Mouse (Mus musculus) skeletal muscle tissue, adult 2 months (tissue): ENCODE data around the gene Fgf14.
"Not testable (repeated sequence)": the region's sequence is repeated elsewhere in the genome, so short reads cannot be mapped to it uniquely, and the experiment has no call there.

Experiments
- DNase-seq: peaks from one replicate; pipeline ENCODE4 v3.0.0-alpha.2; 2012; ENCODE audit warnings: low read depth, low spot score

The Fgf14 gene

GRCm38 (mm10) chr14:124192815-124193142, 484.1 kb downstream of the Fgf14 start:
- no peak for DNase-seq

DNA sequence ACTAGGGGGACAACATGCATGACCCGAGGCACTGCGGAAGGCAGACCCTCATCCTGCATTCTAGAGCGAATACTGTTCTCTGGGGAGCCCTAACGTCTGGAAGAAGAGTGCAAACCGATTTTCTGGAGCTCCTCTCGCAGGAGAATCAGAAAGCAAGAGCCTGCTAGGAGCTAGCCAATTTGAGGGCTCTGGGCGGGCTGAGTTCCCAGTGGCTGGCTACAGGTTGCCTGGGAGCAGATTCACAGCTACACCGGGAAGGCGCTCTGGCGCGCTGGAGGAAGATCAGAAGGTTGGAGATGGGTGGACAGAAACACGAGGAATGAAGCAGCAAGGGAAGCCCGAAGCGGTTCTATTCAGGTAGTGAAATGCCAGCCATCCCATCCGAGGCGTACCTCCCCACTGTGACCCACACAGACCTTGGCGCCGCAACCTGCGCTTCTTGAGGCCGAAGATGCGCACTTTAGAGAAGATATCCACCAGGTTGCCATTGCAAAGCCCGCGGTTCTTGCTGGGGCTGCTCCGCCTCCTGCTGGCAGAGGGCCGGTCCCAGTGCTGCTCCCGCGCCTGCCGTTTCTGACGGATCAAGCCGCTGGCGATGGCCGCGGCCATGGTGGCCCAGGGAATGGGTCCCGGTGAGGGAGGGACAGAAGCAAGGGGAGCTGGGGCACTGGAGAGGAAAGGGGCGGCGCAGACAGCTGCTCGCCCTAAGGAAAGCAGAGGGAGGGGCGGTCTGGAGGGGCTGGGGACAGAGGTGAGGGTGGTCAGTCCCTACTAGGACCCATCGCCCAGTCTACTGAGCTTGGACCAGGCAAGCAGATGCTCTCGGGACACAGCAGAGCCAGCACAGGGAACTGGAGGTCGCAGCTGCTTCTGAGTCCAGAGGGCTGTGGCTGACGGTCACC, 484.8 kb downstream of the Fgf14 start:
- DNase-seq = no peak

- DNase-seq = no peak
Observed at GRCm38 (mm10) chr14:124180265-124180664, 496.7 kb downstream of the Fgf14 start.

DNA sequence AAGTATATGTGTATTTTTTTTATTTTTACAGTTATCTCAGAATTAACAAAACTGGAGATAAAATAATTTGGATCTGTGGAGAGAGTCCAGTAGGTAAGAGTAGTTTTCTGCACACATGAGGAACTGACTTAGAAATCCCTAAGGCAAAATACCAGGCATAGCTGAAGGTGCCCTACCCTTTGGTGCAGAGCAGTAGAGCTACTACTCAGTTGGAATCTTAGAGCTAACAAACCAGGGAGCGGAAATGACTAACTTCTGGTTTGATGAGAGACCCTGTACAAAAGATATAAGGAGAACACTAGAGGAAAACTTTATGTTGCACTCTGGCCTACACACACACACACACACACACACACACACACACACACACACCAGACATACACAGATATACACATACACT, 502.8 kb downstream of the Fgf14 start:
- DNase-seq = no peak

DNA sequence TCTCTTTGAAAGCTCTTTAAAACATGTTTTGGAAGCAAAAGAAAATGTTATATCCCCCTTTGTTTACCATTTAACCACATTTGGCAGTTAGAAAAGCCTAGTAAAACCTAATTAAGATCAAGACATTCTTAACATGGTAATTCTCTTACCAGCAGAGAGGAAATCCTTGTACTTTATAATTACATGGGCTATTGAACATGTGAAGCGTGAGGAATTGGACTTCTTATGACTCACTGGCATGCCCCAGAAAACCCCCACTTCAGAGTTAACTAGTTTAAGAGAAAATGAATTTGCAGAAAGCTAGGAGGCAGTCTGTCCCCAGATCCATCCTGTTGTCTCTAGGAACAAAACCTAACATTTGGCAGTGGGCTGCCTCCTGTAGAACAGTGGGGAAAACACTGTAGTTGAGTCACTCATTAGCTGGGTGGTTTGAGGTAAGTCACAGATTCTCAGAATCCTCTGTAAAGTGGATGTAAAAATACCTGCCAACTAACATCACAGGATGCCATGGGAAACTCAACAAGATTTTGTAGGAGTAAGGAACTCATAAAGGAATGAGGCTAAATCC, 513.2 kb downstream of the Fgf14 start:
- DNase-seq = no peak

- no peak for DNase-seq
Observed at GRCm38 (mm10) chr14:124147378-124147777, 529.5 kb downstream of the Fgf14 start.

DNA sequence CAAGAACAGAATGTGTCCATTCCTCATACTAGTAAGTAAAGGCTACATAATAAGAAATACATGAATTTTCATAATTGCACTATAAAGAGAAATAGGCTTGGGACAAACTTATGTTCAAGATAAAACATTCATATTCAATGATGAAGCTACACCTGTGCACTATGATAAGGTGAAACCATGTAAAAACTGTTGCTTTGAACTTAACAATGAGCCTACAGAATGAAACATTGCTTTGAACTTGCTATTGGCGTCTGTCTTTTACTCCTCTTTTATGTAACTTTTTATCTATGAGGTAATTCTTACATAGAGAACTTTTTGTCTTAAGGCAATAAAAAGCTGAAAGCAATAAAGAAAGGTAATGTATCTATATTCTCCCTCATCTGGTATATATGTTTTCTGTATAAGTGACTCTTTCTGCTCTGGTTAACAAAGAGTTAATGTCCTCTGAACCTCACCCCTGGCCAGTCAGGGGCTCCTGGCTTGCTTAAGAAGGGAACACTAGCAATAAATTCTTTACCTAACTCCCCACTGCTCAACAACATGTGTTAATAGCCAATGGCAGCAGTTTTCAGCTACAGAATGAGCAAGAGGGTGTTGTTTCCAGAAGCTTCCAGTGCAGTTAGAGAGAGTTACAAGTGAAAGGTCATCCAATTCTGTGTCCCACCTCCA, 569.6 kb downstream of the Fgf14 start:
- no peak for DNase-seq

GRCm38 (mm10) chr14:124083126-124083525, 593.8 kb downstream of the Fgf14 start:
- no peak for DNase-seq

DNA sequence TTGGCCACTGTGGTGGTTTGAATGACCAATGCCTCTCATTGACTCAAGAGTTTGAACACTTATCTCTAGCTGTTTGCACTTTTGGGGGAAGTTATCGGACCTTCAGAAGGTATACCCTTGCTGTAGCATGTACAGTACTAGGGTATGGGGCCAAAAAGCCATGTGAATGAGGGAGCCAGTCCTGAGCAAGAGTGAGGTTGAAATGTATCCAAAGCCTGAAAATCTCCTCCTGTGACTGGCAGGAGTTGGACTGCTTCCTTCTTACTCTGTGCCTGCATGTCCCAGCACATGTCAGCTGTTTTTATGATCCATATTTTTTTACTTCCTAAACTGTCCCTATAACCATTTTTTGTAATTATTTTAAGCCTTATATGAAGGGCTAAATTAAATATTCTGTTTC, 632.9 kb downstream of the Fgf14 start:
- DNase-seq = no peak

DNA sequence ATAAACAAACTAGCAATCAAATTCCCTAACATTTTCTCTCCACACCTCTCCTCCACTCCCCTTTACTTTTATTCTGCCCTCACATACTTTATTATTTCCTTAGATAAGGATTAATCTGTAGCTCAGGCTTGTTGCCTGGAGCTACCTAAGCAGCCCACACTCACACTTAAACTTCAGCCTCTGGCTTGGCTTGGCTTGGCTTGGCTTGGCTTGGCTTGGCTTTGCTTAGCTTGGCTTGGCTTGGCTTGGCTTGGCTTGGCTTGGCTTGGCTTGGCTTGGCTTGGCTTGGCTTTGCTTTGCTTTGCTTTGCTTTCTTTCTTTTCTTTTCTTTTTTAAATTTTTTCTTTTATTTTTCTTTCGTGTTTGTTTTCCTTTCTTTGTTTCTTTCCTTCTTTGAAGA, 636.3 kb downstream of the Fgf14 start:
- DNase-seq = no peak

GRCm38 (mm10) chr14:124037434-124037833, 639.5 kb downstream of the Fgf14 start:
- no peak for DNase-seq

DNA sequence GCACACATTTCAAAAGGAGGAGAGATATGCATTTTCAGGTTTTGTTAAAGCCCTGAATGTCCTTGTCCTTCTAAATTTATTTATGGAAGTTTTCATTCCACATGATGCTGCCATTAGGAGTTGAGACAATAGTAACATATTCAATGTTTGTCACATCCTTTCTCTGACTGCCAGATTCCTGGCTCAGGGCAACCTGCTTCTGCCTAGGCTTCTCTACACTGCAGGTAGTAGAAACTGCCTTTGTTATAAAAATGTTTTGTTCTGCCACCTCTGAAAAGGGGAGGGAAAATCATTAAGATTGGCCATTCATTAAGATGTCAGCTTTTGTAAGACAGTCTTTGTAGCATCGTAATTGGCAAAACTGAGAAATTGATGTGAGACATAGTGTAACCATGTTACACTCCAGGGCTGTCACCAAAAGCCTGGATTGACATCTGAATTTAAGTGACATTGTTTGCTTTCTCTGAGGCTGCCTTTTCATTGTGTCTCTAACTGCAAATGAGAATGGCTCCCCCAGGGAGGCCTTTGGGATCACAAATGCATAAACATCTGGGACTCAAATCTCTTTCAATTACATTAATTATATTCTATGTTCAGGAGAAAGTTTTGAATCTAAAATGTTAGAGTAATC, 640.2 kb downstream of the Fgf14 start:
- no peak for DNase-seq

DNA sequence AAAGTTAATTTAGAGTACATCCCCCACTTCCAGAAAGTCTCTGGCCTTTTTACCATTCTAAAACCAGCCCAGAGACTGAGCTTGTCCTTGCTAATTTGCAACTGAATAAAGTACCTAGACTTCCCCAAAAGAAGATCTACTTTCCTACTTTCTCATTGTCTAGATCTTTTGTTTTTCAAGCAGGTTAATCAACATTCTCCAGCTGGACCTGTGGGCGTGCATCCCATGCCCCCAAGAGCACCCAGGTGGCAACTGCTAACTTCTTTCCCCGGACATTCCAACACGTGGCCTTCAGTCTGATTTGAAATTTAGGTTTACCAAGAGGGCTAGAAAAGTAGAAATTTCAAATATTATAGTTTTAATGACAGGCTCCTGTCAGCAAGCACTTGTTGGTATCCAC, 643.6 kb downstream of the Fgf14 start:
- not testable (repeated sequence) for DNase-seq

DNA sequence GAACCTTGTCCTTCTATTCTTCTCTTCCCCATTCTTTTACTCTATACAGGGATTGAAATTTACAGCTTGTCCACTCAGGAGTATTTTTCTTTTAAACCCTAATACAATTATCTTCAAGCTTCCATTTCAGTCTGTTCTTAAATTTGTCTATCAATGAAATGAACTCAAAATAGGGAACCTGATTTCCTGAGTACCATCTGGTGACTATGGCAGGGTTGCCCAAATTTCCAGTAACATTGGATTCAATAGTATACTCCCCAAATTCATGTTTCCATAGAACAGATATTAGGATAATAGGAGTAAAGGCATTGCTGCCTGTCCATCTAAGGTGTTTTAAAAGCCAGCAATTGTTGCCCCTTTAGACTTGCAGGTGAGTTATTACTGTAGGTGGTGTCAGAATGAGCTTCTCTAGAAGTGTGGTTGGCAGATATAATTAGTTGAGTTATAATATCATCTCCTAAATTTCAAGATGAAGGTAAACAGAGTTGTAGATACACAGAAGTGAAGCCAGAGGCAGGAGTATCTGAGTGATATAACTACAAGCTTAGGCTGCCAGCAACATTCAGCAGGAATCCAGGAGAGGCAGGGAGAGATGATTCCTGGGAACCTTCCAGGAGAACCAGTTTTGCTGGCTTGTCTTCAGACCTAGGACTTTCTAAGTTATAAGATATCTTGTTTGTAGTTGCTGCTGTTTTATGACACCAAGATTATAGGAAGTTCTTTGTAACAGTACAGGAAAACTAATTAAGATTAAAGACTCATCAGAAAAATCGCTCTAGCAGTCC, 648.8 kb downstream of the Fgf14 start:
- DNase-seq = no peak

GRCm38 (mm10) chr14:123990591-123991195, 686.2 kb downstream of the Fgf14 start:
- DNase-seq = no peak

DNA sequence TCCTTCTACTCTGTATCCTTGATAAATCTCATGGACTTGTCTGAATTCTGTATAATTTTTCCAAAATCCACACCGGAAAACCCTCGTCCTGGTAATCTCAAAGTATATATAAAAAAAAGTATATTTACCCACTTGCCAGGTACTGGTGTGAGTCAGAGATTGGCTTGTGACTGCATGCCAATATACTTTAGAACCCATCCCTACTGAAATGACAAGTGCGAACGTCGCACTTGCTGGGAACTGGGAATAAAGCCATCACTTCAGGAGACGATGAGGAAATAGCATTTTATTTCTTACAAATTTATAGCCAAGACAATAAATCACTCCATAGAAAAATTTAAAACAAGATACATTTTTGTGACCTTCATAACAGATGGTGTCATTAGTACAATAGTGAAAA, 708.9 kb downstream of the Fgf14 start:
- DNase-seq = no peak

GRCm38 (mm10) chr14:123966531-123966930, 710.4 kb downstream of the Fgf14 start:
- DNase-seq = no peak
